Mouse (Mus musculus) bone marrow, adult 2 months (tissue): Measurements from ENCODE around the gene Slc25a13. TPM values are rescaled to one million over a fixed set of nuclear protein-coding genes. Genes with fewer than 3 reads are reported as not detected.

Source experiments
- H3K27ac ChIP-seq: fragments of 200-500 bp; 2 replicates; pipeline ENCODE4 v1.5.1; 2012; ENCODE audit warnings: low read depth, mild to moderate bottlenecking, control low read depth, inconsistent platforms, low read length; ENCODE audit not compliant: control insufficient read depth, poor library complexity, insufficient read depth
- H3K4me1 ChIP-seq: fragments of 200-500 bp; 2 replicates; pipeline ENCODE4 v1.6.1; 2011; ENCODE audit warnings: low read length; ENCODE audit not compliant: control insufficient read depth, insufficient read depth
- H3K4me3 ChIP-seq: fragments of 200-500 bp; replicated peaks from 2 replicates; pipeline ENCODE3; 2011; ENCODE audit warnings: mild to moderate bottlenecking, low read depth, low read length, control low read depth; ENCODE audit not compliant: control insufficient read depth
- CTCF ChIP-seq: fragments of 200-500 bp; IDR thresholded peaks from 2 replicates; pipeline ENCODE4 v1.5.1; 2011; ENCODE audit warnings: low read length, control low read depth; ENCODE audit not compliant: control insufficient read depth, insufficient read depth
- POLR2A ChIP-seq: fragments of 200-500 bp; IDR thresholded peaks from 2 replicates; pipeline ENCODE4 v1.6.1; 2011; ENCODE audit warnings: low read depth, mild to moderate bottlenecking, control low read depth, low read length, borderline replicate concordance; ENCODE audit not compliant: control insufficient read depth
- WGBS: fragments of 180-500 bp; shearing (Covaris S2); methylation state at CpG from one replicate; pipeline ENCODE4 v1.1.7; 2018; 5-methylcytosine and 5-hydroxymethylcytosine counted together
- polyA plus RNA-seq: library from polyadenylated mRNA; stranded (reverse); fragments of >200 nt; gene quantifications from 2 replicates; pipeline ENCODE4 v1.2.4, GENCODE M21; 2011; ENCODE audit warnings: low replicate concordance; ENCODE audit not compliant: missing spikeins, insufficient read depth, insufficient read length

Gene Slc25a13
- polyA plus RNA-seq, 1 experiment: 9.3 TPM

GRCm38 (mm10) chr6:6133556-6134050, 83.4 kb downstream of the Slc25a13 start:
- TF ChIP-seq CTCF: no peak
- no peak for TF ChIP-seq POLR2A
- no peak overlapping the region for H3K27ac ChIP-seq
- 88% methylated on average over 8 of the region's 8 CpGs for WGBS
- no peaks in the 10 kb centered on the region; the same call in 1 of the 2 replicates for H3K4me1 ChIP-seq
- no peak overlapping the region for H3K4me3 ChIP-seq

- no peak for TF ChIP-seq POLR2A
- TF ChIP-seq CTCF: no peak
- H3K4me3 ChIP-seq: no peak overlapping the region
- WGBS: 16% methylated on average over 5 of the region's 5 CpGs
- H3K4me1 ChIP-seq: no peaks in the 10 kb centered on the region; the same call in 1 of the 2 replicates
- no peak overlapping the region for H3K27ac ChIP-seq
Measured at GRCm38 (mm10) chr6:6132047-6132446, 84.9 kb downstream of the Slc25a13 start.

- 85% methylated on average over 3 of the region's 3 CpGs for WGBS
- H3K27ac ChIP-seq: no peak overlapping the region
- no peaks in the 10 kb centered on the region for H3K4me1 ChIP-seq
- TF ChIP-seq POLR2A (no peak), CTCF (no peak)
- no peak overlapping the region for H3K4me3 ChIP-seq
Measured at GRCm38 (mm10) chr6:6125620-6126019, 91.4 kb downstream of the Slc25a13 start.

- 83% methylated on average over 5 of the region's 5 CpGs for WGBS
- Histone ChIP-seq H3K4me1 (no peaks in the 10 kb centered on the region), H3K27ac (no peak overlapping the region), H3K4me3 (no peak overlapping the region)
- TF ChIP-seq POLR2A (no peak), CTCF (no peak)
Measured at GRCm38 (mm10) chr6:6121904-6122303, 95.1 kb downstream of the Slc25a13 start.

GRCm38 (mm10) chr6:6120841-6121240, 96.1 kb downstream of the Slc25a13 start:
- WGBS: 89% methylated on average over 4 of the region's 4 CpGs
- TF ChIP-seq CTCF: no peak
- no peak for TF ChIP-seq POLR2A
- H3K4me3 ChIP-seq: no peak overlapping the region
- H3K27ac ChIP-seq: no peak overlapping the region
- no peaks in the 10 kb centered on the region for H3K4me1 ChIP-seq

GRCm38 (mm10) chr6:6115771-6116170, 101.2 kb downstream of the Slc25a13 start:
- Histone ChIP-seq H3K4me3 (no peak overlapping the region), H3K27ac (no peak overlapping the region), H3K4me1 (no peaks in the 10 kb centered on the region)
- WGBS: 89% methylated on average over 8 of the region's 8 CpGs
- TF ChIP-seq POLR2A (no peak), CTCF (no peak)

GRCm38 (mm10) chr6:6113776-6114175, 103.2 kb downstream of the Slc25a13 start:
- TF ChIP-seq CTCF (no peak), POLR2A (no peak)
- H3K4me3 ChIP-seq: no peak overlapping the region
- no peak overlapping the region for H3K27ac ChIP-seq
- 85% methylated on average over 7 of the region's 7 CpGs for WGBS
- H3K4me1 ChIP-seq: no peaks in the 10 kb centered on the region

- Histone ChIP-seq H3K4me3 (no peak overlapping the region), H3K27ac (no peak overlapping the region), H3K4me1 (no peaks in the 10 kb centered on the region)
- TF ChIP-seq CTCF (no peak), POLR2A (no peak)
- WGBS: 66% methylated on average over 10 of the region's 10 CpGs
Measured at GRCm38 (mm10) chr6:6112767-6113528, 104.0 kb downstream of the Slc25a13 start.
